Mouse (Mus musculus): Measurements from ENCODE around the gene Cep295. TPM values are rescaled to one million over a fixed set of nuclear protein-coding genes. Genes with fewer than 3 reads are reported as not detected.

Cep295 gene
- polyA plus RNA-seq, 1 experiment from 2014 or later: 13.3 TPM

DNA sequence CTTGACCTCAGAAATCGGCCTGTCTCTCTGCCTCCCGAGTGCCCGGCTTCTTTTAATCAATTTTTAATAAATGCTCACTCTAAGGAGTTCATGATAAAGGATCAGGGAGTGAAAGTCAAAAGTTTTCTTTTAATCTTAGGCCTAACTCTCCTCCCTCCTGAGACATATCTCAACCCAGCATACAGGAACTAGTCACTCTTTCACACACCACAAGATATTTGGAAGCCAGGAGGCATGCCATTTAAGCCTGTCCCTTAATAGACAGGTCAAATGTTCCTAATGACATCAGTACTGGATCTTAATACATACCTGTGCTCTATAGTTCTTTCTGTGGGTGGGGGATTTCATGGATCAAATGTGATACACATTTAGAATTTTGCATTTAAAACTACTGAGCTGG lies 79.2 kb downstream of the Cep295 start:
- H3K4me1 ChIP-seq (ENCODE audit: control insufficient read depth, insufficient read depth, low read length): peaks cover 11% of the 10 kb centered on the region
- no peak overlapping the region for H3K9ac ChIP-seq (ENCODE audit: low read length)
- 88% methylated on average over 3 of the region's 3 CpGs for WGBS
- no peak for ATAC-seq (ENCODE audit: insufficient read depth, low FRiP score)
- H3K4me2 ChIP-seq (ENCODE audit: low read depth, low read length): no peak overlapping the region
- 0 out of 2 replicates have a peak, but pooled peaks cover 14% of the 10 kb centered on the region for H3K36me3 ChIP-seq (ENCODE audit: control insufficient read depth, insufficient read depth, low read length)
- H3K27me3 ChIP-seq (ENCODE audit: control insufficient read depth, insufficient read depth, low read length): no peaks in the 10 kb centered on the region
- no peak overlapping the region for H3K4me3 ChIP-seq (replicated peaks; ENCODE audit: low read length)
- H3K27ac ChIP-seq (ENCODE audit: low read length): no peak overlapping the region
- no peaks in the 10 kb centered on the region for H3K9me3 ChIP-seq (replicated peaks; ENCODE audit: control insufficient read depth, low read length)

DNA sequence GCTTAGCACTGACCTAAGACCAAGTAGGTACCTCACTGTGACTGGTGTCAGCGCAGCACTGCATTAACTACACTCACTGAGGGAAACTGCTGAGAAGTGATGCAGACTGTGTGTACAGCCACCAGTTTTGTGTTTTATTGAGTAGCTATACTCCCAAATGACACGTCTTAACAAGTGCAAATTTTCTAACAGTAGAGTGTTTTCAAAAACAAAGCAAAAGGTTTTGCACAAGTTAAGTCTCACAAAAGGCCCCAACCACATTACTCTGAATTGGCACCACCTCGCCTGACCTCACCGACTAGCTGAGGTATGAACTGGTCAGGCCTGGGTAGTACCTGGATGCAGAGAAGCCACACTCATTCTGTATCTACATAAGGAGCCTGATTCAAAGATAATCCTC lies 80.7 kb downstream of the Cep295 start:
- H3K27me3 ChIP-seq (ENCODE audit: control insufficient read depth, insufficient read depth, low read length): no peaks in the 10 kb centered on the region
- H3K36me3 ChIP-seq (ENCODE audit: control insufficient read depth, insufficient read depth, low read length): peaks cover 28% of the 10 kb centered on the region
- H3K27ac ChIP-seq (ENCODE audit: low read length): no peak overlapping the region
- H3K4me1 ChIP-seq (ENCODE audit: control insufficient read depth, insufficient read depth, low read length): peaks cover 11% of the 10 kb centered on the region
- ATAC-seq (ENCODE audit: insufficient read depth, low FRiP score): no peak
- H3K4me2 ChIP-seq (ENCODE audit: low read depth, low read length): no peak overlapping the region
- 94% methylated on average over 4 of the region's 4 CpGs for WGBS
- no peaks in the 10 kb centered on the region for H3K9me3 ChIP-seq (replicated peaks; ENCODE audit: control insufficient read depth, low read length)
- H3K4me3 ChIP-seq (replicated peaks; ENCODE audit: low read length): no peak overlapping the region
- no peak overlapping the region for H3K9ac ChIP-seq (ENCODE audit: low read length)

DNA sequence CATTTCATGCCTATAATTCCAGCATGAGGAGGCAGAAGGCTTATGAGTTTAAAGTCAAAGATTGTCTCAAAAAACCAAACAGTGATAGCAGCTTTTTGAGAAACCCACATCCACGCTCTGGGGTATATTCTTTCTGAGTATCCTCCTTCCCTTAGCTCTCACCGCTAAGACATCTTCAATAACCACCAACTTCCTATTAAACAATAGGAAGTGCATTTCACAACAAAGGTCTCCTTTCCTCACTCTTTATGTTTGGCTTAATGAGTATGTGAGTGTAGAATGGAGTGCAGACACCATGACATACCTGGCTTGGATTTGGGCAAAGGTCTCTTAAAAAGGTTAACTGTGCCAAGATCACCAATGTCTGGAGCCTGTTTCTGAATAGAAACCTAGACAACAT lies 83.6 kb downstream of the Cep295 start:
- peaks cover 36% of the 10 kb centered on the region for H3K36me3 ChIP-seq (ENCODE audit: control insufficient read depth, insufficient read depth, low read length)
- no peak overlapping the region for H3K4me2 ChIP-seq (ENCODE audit: low read depth, low read length)
- no peak overlapping the region for H3K4me3 ChIP-seq (replicated peaks; ENCODE audit: low read length)
- ATAC-seq (ENCODE audit: insufficient read depth, low FRiP score): no peak
- no peak overlapping the region for H3K9ac ChIP-seq (ENCODE audit: low read length)
- 0 out of 2 replicates have a peak, but pooled peaks cover 6% of the 10 kb centered on the region for H3K4me1 ChIP-seq (ENCODE audit: control insufficient read depth, insufficient read depth, low read length)
- no peaks in the 10 kb centered on the region for H3K9me3 ChIP-seq (replicated peaks; ENCODE audit: control insufficient read depth, low read length)
- 95% methylated on average over 2 of the region's 2 CpGs for WGBS
- H3K27me3 ChIP-seq (ENCODE audit: control insufficient read depth, insufficient read depth, low read length): no peaks in the 10 kb centered on the region
- no peak overlapping the region for H3K27ac ChIP-seq (ENCODE audit: low read length)

Small RNA genes within 50 kb of the gene (microRNA-seq; reads per million reads assigned to microRNA genes)
- not detected for gene Gm49349
- gene mmu-mir-7650: not detected

Other genes with a start within 250 kb of the Cep295 start
- 0.05 TPM in 1 of 2 replicates, not detected in the other for gene Hephl1, start 245.7 kb downstream of the Cep295 start, polyA plus RNA-seq (2015; fragmentation: Nextera tagmentation; extraction: Ambion mirVana)
- gene Vstm5, start 118.7 kb downstream of the Cep295 start, polyA plus RNA-seq (2015; fragmentation: Nextera tagmentation; extraction: Ambion mirVana): 7.4 and 10.8 TPM in 2 replicates
- gene Med17, start 77.9 kb downstream of the Cep295 start, polyA plus RNA-seq (2015; fragmentation: Nextera tagmentation; extraction: Ambion mirVana): 24.8 and 26.8 TPM in 2 replicates
- gene Taf1d, start 51.6 kb downstream of the Cep295 start, polyA plus RNA-seq (2015; fragmentation: Nextera tagmentation; extraction: Ambion mirVana): 55.2 and 70.1 TPM in 2 replicates
- gene 4931406C07Rik, start 51.3 kb downstream of the Cep295 start, polyA plus RNA-seq (2015; fragmentation: Nextera tagmentation; extraction: Ambion mirVana): 8.9 and 9.0 TPM in 2 replicates
- 2.8 and 3.9 TPM in 2 replicates for gene Smco4, start 135.6 kb upstream of the Cep295 start, polyA plus RNA-seq (2015; fragmentation: Nextera tagmentation; extraction: Ambion mirVana)

Measured in stomach, embryonic 16.5 days (tissue).